Mouse (Mus musculus): ENCODE measurements at regions not wholly inside any gene's neighbourhood (a gene's known extent, or its start where the extent isn't known, plus 50 kb on each side); places are given as distances from the start of the nearest gene placed in this dataset.

DNA sequence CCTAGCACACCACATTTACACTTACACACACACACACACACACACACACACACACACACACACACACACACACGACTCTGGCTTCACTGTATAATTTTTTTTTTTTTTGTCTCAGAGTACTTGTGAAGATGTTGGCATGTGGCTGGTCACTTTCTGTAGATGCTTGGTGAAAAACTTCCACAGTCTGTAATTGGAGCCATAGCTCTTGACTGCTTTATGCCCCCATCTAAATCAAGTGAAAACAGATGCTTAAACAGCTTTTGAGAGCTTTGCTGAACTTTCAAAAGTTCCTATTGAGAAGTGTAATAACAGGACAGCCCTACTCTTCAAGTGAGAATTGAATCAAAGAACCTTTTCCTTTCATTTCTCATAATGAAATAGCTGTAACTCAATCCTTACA, 317.7 kb downstream of the Gm21750 start:
- CTCF ChIA-PET: no interaction called here

DNA sequence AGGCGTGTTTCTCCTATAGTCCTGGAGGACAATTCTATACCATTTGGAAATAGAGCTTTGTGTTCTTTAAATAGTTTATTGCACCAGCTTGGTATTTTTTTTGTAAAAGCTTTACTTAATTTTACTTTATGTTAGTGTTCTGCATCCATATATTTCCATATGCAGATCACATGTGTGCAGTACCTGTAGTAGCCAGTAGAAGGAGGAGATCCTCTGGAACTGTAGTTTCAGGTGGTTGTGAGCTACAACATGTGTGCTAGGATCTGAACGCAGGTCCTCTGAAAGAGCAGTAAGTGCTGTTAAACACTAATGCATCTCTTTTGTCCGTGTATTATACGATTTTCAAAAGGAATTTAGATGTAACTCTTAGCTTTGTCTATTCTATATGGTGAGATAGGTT, 335.2 kb downstream of the Gm21750 start:
- CTCF ChIA-PET: no interaction called here

DNA sequence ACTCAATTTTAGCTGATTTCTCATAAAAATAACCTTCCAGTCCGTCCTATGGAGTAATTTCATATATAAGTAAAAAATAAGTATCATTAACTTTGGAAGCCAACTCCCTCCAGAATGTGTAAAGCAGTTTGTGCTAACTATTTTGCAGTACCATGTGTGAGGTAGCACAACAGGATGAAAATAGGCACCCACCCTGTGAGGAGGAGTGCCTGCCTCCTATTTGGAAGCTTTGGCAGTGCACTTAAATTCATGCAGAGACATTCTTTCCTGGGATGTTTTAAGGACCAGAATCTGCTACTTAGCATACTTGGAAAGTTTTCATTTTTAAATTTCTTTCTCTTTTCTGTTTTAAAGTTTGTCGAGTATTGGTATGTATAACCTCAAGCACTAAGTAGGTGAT, 336.8 kb downstream of the Gm21750 start:
- CTCF ChIA-PET: no interaction called here

DNA sequence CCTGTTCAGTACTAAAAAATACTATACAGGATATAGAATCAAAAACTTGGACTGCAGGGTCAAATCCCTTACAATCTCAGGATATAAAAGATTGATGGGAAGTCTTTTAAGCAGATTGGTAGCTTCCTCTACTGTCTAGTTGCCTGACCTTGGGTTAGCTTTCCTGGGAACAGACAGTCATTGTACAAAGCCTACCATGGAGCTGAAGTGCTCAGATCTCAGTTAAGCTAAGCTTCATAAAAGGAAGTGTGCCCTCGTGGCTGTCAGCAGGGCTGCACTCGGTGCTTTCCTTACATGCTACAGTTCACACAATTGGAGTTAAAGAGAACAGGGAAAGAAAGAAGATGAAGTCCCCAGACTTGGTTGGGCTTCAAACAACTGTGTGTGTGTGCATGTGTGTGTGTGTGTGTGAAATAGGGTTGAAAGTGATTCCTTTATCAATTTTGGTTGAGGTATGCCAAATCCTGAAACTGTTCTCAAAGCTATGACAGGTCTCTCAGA, 338.4 kb downstream of the Gm21750 start:
- CTCF ChIA-PET: no interaction called here

DNA sequence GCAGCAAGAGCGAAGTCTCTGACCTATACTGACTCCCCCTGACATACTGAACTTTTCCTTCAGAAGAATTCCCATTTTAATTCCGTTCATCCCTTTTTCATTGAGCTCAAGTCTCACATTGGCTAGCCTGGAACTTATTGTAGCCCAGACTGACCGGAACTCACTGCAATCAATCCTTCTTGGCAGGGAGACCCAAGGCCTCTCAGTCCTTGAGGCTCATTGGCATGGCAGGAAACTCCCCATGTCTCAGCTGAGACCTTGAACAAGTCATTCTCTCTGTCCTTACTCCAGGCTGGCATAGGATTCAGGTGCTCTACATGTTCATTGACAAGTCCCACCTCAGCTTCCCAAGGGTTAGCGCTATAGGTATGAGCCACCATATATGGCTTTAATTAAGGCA, 345.9 kb downstream of the Gm21750 start:
- CTCF ChIA-PET: no interaction called here

DNA sequence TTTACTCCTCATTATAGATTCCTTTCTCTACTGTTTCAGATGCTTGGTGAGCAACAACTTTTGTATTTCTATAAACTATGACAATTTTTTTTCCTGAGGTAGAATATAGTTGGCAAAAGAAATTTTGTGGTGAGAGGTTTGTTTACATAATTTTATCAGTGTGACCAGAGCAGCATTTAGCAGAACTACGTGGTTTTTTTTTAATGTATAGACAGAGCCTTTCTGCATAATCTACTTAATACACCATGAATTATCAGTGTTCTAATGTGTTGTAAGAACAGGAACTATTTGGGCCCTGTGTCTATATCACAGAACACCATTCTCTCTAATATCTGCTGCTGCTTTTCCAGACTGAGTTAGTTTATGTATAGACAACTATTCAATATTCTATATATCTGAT, 350.5 kb downstream of the Gm21750 start:
- CTCF ChIA-PET: no interaction called here

DNA sequence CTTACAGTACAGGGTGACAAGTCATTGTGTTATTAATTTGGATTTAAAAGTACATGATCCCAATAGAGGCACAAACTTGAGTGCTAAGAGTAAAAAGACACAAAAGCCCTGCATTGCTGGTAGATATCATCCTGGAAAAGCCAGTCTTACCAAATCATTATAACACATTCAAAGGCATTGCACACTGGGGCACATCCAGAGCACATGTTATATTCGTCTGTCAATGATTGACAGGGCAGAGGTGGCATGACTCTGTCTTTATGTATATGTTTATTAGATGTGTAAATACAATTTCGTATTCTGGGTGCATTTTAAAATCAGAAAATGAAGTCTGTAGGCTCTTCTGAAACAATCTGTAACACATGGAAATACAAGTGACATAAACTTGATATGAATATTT, 358.4 kb downstream of the Gm21750 start:
- CTCF ChIA-PET: no interaction called here

DNA sequence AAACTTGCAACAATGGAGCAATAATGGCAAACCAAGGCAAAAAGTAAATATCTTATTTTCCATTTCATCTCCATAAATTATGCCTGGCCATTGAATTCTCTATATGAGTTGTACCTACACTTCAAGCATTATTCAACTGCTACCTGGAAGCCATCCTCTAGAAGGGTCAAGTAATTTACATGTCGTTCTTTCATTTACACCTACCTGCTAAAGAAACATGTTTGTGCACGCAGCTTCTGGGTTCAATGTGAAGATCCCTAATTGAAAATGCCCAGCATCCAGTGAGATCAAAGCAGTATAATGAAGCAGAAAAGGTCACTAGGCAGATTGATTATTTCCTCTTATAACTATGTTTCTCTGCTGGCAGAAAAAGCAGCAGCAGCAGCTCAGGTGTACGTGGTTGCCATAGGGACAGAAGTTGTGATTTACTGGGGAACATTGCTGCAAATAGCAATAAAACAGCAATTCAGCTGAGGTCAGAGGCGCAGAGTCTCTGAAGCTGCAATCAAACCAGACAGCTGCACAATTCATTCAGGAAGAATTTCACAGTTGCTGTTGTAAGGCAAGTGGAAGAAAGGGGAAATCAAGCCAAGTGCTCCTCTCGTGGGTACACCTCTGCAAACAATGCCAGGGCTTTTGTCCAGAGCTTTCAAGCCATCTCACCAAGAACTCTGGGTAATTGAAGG, 386.1 kb downstream of the Gm21750 start:
- CTCF ChIA-PET: no interaction called here

DNA sequence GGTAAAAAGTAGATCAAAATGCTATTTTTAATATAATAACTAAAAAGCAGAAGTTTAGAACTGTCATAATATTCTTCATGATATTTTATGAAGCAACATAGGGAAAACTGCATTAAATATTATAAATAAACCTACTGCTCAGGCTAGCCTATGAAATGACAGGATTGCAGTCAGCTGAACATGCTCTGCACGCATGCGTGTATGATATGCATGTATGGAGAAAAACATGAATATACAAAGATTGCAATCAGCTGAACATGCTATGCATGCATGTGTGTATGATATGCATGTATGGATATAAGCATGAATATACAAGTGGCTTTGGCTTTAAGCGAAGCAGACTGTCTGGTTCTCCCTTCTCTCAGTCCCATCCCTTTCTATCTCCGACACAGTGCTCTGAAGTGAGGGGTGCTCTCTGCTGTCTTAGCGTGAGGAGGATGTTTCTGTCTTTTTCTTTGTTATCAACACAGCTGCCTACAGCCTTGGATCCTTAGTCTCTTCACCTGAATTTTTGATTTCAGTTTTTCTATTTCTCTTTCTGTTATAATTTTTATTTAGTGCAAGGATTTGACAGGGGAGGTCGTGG, 386.8 kb downstream of the Gm21750 start:
- CTCF ChIA-PET: no interaction called here

DNA sequence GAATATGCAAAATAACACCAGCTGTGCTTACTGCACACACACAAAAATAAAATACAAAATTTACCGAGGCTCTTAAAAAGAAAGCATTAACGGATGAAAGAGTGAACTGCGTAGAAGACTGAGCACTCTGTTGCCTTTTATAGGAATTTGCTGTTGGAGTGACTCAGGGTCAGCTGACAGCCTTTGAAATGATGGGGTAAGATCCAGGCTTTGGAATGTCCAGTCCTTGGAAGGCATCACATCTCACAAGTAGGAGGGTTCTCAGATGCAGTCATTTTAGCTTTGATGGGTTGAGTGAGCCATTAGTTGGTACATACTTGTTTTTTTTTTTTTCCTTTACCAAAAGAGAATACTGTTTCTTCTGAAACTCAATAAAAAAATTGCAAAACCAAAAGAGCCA, 387.4 kb downstream of the Gm21750 start:
- CTCF ChIA-PET: no interaction called here

DNA sequence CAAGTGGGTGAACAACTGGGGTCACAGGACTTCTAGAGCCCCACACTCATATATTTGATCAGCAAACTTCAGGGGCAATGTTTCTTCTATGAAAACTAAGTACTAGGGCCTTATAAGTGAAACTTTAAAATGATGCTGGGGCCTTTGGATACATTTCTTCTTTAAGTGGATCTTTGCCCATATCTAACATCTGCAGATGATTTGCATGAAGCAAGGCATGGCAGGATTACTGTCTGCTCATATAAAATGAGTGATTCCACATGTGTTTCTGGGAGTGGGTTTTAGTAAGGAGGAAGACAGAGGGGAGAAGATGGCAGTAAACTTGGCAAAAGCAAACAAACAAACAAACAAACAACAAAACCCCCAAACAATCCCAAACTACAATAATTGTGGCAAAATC, 405.0 kb downstream of the Gm21750 start:
- CTCF ChIA-PET: no interaction called here

DNA sequence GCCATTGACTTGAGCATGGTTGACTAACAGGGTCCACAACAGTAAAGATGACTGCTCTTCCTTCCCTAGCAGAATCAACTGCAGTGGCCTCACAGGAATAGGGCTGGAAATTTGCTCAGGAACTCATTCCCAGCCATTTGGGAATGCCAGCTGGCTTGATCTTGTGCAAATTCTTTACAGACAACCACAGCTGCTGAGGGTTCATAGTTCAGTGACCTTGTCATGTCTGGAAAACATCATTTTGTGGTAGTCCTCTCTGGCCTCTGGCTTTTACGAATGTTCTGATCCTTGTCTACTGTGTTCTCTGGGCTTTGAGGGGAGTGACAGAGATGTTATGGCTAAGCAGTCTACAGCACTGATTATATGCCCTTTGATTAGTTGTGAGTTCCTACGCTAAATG, 432.0 kb downstream of the Gm21750 start:
- CTCF ChIA-PET: no interaction called here

DNA sequence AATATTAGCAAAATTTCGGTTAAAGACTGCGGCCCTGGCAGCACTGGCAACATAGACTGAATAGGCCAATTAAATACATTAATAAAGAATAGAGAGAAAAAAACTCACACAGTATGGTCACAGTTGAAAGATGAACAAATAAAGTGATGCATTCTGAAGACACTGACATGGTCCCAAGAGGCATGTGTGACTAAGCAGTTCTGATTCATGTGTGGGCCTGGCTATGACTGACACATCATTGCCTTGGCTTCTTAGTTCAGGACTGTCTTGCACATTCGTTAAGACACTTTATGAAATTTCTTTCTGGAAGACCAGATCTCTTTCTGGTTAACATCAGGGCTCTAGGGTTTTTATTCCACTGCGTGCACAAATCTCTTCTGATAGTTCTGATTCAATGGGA, 438.7 kb downstream of the Gm21750 start:
- CTCF ChIA-PET: no interaction called here

DNA sequence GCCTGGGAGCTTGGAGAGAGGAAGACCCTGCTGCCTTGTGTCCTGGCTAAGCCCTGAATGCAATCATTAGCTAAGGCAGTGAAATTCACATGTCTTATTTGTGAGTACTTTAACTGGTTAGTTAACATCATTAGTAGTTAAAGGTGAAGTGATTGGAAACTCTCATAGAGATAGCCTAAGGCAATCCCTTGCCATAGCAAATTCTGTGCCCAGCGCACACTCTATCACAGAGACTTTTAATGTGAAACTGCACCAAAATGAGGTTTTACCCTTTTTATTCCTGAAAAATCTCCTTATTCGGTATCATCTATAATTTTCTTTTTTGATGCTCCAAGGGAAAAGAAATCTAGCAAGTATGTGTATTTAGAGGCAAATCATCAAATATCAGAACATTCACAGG, 451.6 kb downstream of the Gm21750 start:
- CTCF ChIA-PET: no interaction called here

DNA sequence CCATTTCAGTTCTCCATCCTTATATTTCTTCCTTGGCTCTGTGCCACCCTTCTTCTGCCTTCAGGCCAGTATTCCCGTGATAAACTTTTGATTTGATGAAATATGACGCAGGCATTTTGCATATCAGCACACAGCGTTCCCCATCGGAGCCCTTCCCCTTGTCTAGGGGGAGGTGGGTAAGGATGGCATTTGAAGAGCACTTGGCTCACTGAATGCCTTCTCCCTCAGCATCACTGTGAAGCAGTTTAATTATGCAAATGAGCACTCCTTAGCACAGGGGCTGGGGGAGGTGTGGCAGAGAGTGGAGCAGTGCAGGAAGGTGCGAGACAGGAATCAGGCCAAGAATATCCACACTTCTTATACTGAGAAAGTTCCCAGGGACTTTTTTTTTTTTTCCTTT, 452.1 kb downstream of the Gm21750 start:
- CTCF ChIA-PET: no interaction called here

DNA sequence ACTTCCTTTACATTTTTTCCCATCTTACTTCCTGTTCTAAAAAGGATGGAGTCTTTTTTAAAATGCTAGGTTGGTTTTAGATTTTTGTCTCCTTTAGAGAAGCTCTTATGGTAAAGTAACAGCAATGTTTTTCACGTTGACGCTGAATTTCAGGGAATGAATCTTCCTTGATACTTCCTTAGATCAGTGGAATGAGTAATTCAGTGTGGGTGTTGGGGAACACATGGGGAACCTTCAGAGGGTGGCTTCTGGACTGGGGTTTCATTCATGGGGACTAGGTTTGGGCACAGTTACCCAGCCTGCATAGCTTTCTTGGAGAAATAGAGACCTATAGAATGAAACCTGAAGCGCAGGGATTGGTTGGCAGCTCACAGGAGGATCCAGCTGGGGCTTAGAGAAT, 452.5 kb downstream of the Gm21750 start:
- CTCF ChIA-PET: no interaction called here

DNA sequence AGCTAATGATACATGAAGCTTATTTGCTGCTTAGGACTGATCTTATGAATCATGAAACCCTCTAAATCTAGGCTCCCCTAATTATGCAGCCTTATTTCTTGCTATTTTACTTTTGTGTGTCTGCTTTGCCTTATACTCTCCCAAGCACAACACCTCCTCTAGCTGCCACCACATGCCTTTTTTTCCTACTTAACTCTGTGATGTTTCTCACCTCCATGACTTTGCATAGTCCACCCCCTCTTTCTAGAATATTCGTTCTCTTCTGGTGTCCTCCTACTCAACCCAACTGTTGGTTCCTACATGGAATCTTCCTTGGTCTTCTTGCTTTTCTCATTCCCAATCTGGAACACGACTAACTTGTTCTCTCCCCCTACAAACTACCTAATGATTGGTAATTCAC, 456.7 kb downstream of the Gm21750 start:
- CTCF ChIA-PET: no interaction called here

DNA sequence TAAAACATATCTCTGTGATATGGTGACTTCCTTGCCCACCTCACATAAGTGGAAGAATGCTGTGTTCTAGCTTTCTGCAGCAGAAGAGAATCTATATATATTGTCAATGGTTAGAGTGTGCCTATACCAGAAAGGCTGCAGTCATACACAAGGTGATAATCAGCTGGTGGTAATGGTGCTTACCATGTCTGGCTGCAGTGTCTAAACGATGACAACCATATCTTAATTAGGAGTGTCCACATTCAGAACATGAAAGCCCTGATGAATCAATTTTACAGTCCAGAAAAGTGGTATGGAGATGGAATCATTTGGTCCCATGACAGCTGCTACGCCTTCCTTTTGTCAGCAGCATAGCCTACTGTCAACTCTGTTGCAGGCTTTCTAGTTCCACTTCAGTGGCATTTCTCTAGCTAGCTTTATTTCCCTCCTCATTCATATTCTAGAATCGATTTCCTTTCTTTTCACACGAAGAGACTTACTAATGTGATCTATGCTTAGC, 484.2 kb downstream of the Gm21750 start:
- CTCF ChIA-PET: no interaction called here

DNA sequence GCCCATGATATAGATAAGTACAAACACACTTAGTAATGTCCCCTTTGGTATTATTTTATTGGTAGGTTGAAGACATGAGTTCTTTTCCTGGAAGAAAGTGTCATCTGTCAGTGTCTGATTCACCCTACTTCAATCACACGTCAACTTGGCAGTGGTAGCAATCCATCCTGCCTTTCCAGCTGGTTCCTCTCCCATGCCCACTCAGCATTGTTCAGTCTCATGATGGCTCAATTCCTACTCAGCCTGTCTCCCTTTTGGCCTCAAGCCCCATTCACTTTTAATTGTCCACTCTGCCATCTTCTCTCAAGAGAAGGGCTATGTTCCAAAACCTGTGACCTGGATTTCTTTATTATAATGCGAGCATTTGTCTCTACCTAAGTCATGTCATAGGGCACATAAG, 474.4 kb upstream of the Htr2a start:
- CTCF ChIA-PET: no interaction called here

DNA sequence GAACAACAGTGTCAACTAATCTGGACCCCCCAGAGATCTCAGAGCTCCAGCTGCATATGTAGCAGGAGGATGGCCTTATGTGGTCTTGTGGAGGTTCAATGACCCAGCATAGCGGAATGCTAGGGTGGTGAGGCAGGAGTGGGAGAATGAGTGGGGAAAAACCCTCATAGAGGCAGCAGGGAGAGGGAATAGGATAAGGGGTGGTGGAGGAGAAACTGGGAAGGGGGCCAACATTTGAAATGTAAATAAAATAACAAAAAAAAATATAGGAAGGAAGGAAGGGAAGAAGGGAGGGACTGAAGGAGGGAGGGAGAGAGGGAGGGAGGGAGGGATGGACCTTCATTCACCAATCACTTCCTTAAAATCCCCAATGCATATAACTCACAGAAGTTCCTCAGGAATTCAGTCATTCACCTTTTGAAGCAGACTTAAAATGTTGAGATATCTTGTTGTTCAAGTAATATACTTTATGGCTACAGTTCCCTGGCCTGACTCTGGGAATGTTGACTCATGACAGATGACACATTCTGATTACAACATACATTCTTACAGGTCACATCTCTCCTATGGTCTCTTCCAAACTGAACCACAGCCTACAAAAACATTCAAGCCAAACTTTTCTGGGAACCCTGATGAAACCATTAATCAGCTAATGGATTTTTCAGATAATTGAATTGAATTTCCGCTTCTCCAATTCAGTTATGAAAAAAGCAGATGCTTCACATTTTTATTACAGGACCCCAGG, 471.3 kb upstream of the Htr2a start:
- CTCF ChIA-PET: no interaction called here

DNA sequence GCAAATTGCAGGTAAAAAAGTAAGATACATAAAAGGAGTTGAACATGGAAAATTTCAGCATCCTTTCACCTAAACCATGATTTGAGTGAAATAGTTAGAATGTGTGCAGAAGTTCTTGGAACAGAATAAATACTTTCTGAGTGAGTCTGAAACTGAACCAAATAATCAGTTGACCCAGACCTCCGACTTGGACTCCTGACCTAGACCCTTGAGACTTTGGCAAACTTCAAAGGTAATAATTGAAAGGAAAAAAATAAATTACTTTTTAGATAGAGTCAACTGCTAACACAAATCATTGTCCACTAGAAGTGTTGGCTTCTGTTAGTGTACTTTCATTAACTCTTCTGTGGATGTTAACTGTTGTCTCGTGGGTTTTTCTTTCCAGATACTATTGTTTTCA, 460.6 kb upstream of the Htr2a start:
- CTCF ChIA-PET: no interaction called here

DNA sequence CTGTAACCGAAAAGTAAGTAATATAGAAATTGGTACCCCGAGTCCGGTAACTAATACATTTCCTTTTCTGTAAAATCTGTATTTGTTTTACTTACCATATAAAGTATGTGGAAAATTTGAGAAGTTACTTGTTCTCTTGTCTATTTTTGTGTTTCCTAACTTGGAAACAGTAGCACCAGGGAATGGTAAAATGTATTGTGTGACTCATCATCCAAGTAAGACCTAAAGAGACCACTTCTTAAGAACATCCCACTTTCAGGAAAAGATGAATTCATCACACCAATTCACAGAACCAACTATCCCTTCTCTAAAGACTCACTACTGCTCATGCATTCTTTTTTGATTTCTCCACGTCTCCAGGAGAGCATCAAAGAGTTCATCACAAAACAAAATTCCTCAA, 457.6 kb upstream of the Htr2a start:
- CTCF ChIA-PET: no interaction called here

DNA sequence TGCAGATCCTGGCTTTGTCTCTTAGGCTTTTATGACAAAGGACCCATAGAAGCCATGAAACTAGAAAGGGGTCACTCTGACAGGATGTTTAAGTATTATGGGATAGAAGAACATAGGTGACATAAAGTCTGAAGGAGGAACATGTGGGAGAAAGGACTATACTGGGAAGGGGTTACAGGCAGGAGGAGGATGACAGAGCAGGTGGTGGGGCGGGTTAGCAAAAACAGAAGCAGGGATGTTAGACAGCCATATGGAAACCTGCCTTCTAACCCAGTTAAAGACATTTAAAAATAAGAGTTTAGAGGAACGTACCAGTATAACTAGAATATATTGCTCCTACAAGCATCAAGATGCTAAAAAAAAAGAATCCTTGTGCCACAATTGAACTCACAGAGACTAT, 438.9 kb upstream of the Htr2a start:
- CTCF ChIA-PET: no interaction called here

DNA sequence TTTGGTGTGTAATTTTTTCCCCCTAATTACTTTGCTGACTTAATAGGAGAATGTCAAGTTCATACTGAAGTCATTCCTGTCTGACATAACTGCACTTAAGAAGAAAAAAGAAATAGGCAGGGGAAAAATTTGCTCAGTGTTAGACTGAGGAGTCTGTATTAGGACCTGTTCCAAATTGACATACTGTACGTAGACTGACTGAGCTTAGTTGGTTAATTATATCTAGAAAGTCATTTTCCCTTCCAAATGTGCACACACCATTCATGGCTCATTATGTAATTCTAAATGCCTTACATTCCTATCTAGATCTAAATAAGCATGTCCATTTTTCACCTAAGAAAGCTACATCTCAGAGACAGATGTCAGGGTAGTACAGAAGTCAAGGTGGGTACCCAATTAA, 435.6 kb upstream of the Htr2a start:
- CTCF ChIA-PET: no interaction called here

All from spleen, embryonic (tissue).